Mouse (Mus musculus): Measurements from ENCODE around the gene Syf2. TPM values are rescaled to one million over a fixed set of nuclear protein-coding genes. Genes with fewer than 3 reads are reported as not detected.
A peak's percentile ranks its signal among the peaks of the same experiment; 100 is the strongest.

The Syf2 gene
- total RNA-seq, 2 experiments from 2014 or later: 48.7 TPM

DNA sequence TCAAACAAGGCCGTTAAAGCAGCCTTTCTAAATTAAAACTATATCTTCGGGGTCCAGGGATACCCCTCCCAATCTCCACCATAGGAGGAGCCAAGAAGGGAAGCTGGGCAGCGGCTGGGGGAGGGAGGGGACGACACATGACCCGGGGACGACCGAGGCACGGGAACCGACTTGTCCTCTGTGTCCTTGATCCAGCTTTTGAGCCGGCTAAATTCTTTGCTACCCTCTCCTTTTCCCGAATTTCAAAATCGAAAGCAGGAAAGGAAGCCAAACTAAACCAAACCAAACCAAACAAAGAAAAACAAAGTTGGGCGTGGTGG is 7.8 kb upstream of the Syf2 start:
- intact Hi-C loops (cut with DNase I): no loop called here

DNA sequence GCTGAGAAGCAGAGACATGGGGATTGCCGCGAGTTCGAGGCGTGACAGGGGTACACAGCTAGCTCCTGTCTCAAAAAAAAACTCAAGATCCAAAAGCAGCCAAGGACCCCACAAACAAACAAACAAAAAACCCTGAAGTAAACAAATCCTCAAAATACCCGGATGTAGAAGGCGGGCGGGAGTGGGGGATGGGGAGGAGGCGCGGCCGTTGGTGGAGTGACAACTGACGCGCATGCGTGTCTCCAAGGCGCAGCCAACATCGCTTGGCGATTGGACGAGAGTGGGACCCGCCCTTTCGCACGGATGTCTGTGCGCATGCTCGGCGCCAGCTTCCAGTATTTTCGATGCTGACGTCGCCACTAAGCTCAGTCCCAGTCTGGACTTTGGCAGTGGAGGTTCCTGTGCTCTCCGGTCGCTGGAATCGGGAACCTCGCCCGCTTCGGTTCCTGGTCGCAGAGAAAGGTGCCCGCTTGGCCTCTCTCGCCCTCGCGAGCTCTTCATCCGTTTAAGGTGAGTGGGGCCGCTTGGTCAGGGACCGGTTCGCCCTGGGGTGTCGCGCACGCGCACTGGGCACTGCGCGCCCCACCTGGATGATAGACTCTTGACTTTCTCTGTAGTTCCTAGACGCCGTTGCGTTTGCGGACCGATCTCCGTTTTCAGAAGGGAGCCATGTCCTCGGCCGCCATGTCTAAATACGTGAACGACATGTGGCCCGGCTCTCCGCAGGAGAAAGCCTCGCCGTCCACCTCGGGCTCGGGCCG is 7.3 kb upstream of the Syf2 start, which contains the start of gene Rsrp1:
Gene Rsrp1, plus strand, starts transcription at position 335 of the 761 bp plus-strand sequence.
- DNase-seq: peak; percentile 98 to 99
- intact Hi-C loops (cut with DNase I): no loop called here

More for the DNA sequence above, 7.8 kb upstream of the Syf2 start:
- peak; percentile 86 for DNase-seq

DNA sequence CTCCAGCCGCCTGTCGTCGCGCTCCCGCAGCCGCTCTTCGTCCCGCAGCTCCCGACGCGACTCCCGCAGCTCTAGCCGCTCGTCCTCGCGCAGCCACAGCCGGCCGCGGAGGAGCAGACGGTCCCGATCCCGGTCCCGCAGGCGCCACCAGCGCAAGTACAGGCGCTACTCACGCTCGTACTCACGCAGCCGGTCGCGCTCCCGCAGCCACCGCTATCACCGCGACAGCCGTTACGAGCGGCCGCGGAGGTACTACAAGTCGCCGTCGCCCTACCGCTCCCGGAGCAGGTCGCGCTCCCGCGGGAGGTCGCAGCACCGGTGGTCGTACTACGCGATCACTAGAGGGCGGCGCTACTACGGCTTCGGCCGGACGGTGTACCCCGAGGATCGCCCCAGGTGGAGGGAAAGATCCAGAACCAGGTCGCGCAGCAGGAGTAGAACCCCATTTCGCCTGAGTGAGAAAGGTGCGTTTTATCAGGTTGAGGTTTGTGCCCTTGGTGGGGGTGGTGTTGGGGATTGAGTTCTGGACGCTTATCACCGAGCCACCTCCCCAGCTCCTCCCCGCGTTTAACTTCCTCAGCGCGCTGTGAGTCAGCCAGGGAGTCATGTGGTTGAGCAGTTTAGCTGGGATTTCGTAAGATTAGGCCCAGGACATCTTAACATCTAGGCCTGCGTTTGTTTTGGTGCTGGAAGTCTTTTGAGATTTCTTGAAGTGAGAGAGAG is 6.5 kb upstream of the Syf2 start:
- peak; percentile 76 to 80 for DNase-seq
- intact Hi-C loops (cut with DNase I): no loop called here

DNA sequence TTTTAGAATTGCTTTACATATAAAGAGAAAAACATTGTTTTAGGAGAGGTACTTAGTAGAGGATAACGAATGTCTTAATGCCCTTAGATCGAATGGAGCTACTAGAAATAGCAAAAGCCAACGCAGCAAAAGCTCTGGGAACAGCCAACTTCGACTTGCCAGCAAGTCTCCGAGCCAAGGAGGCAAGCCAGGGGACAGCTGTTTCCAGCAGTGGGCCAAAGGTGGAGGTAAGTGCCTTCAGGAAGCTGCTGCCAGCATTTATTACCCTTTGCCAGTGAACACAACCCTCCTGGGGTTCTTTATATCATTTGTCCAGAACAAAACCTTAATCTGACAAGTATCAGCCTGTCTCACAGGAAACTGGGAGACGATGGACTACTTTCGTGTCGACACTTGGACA is 5.5 kb upstream of the Syf2 start:
- no peak for DNase-seq
- intact Hi-C loops (cut with DNase I): no loop called here

DNA sequence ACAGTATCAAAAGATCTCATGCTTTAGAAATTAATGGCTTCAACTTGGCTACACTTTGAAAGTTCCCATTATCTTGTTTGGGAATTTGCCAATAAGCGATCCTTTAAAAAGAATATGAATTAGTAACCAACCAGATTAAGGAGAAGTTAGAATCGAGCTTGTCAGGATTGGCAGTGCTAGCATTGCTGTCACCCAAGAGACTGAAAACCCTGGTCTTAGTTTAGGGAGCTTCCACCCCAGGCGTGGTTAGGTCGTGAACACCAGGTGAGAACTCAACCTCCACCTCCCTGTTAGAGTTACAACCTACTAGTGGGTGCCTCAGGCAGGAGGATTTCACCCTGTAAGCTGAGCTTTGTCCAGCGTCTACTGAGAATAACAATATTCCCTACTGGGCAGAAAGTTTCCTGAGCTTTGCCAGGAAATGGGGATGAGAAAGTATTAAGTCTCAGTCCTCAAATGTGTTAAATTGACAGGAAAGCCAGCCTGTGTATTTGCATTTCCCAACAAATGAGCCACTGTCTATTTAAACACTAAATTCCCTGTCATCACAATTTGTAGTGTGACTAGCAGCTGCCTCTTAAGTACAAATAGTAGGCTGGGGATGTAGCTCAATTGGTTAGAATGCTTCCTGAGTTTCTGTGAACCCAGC is 2.8 kb upstream of the Syf2 start:
- intact Hi-C loops (cut with DNase I): no loop called here
- no peak for DNase-seq

DNA sequence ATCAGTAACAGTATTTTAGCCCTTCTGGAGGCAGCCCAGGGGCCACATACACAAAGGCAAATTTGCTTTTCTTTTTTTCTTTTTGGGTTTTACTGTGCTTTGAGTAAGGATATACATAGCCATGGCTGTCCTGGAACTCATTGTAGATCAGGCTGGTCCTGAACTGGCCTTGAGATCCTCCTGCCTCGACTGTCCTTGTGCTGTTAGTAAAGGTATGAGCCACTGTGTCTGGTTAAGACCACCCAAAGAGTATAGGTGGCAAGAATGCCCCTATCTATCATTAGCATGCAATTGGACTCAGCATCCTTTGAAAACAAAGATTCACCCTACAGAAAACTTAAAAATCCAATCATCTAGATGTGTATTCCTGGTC is 2.2 kb upstream of the Syf2 start:
- intact Hi-C loops (cut with DNase I): no loop called here
- DNase-seq: no peak

DNA sequence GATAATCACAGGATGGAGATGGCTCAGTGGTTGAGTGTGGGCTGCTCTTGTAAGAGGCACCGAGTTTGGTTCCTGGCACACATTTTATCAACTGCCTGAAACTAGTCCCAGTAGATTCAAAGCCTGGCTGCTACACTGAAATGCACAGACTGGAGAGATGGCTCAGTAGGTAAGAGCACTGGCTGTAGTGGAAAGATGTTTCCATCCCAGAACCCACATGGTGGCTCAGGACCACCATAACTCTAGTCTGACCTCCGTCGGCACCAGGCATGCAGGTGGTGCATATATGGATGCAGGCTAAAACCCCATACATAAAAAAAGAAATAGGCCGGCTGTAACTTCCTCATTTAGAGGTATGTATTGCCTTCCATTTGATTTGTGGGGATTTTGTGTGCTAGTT is 1.2 kb upstream of the Syf2 start:
- DNase-seq: no peak
- intact Hi-C loops (cut with DNase I): no loop called here

DNA sequence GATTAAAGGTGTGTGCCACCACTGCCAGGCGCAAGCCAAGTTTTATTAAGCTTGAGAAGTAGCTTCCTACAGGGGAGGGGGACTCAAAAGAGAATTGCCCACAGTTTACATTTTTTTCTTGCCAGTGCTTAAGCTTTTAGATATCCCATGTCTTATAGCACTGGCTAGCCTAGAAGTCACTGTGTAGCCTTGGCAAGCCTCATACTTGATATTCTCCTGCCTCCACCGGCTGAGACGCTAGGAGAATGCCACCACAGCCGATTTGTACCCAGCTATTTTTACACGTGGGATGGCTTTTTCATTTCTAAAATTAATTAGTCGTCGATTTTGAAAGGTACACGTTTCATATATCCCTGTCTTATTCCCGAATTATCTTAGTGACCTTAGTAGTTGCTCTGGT is 508 bp upstream of the Syf2 start:
- intact Hi-C loops (cut with DNase I): no loop called here

DNA sequence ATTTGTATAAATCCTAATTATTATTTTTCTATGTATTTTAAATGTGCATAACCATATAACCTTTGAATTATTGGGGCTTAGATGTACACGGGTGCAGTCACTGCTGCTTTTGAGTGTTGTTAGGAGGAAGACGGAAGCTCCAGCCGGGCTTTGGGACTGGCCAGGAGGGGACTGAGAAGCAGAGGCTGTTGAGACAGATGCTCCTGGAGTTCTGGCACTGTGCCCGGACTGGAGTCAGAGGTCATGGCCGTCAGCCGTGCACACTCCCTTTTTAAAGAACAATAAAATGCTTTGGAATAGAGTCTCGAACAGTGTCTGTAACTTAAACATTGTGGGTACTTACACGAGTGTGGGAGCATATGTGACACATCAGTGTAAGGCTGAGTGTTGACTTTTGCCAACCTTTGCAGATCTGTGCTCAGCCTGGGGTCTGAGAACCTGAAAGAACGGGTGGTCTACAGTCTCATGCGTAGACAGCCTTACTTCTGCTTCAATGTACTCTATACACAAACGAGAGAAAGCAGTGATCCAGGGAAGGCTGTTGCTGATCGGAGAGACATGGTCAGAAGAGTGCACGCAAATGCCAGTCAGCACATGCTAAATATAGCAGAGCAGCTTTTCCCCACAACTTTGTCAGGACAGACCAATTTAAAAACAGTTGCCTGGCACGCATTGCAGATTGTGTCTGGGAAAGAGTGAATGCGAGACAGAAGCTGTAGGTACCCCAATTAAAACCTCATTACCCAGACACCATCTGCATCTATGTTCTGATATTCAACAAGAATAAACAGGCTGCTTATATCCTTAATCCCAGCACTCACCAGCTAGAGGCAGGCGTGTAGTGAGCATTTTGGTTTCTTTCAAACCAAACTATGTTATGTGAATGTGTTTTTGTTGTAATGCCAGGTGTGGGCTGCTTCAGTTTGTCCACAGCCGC is 6.8 kb downstream of the Syf2 start:
- intact Hi-C loops (cut with DNase I): loop anchor here (5.0 kb wide), 1 partner anchor 390 kb away; no protein-coding TSS in a partner anchor

More for the DNA sequence above, 508 bp upstream of the Syf2 start:
- DNase-seq: no peak

DNA sequence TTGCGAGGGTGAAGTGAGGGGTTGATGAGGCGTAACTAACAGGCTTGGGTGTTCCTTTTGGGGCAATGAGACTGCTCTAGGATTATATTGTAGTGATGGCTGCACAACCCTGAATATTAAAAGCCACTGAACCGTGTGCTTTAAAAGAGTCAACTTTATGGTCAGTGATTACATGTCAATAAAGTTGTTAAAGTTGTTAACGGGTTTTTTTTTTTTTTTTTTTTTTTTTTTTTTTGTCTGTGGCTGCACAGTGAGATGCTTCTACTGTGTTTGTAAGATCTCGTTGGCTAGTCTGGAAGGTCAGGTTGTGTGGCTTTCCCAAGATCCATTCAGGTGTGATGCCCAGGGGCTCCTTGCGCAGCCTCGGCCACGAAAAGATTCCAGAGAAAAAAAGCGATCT is 9.2 kb downstream of the Syf2 start:
- DNase-seq: no peak
- intact Hi-C loops (cut with DNase I): loop anchor here (5.0 kb wide), 1 partner anchor 387 kb away; no protein-coding TSS in a partner anchor

More for the DNA sequence above, 6.8 kb downstream of the Syf2 start:
- peak in 1 of 2 experiments; percentile 68 for DNase-seq

DNA sequence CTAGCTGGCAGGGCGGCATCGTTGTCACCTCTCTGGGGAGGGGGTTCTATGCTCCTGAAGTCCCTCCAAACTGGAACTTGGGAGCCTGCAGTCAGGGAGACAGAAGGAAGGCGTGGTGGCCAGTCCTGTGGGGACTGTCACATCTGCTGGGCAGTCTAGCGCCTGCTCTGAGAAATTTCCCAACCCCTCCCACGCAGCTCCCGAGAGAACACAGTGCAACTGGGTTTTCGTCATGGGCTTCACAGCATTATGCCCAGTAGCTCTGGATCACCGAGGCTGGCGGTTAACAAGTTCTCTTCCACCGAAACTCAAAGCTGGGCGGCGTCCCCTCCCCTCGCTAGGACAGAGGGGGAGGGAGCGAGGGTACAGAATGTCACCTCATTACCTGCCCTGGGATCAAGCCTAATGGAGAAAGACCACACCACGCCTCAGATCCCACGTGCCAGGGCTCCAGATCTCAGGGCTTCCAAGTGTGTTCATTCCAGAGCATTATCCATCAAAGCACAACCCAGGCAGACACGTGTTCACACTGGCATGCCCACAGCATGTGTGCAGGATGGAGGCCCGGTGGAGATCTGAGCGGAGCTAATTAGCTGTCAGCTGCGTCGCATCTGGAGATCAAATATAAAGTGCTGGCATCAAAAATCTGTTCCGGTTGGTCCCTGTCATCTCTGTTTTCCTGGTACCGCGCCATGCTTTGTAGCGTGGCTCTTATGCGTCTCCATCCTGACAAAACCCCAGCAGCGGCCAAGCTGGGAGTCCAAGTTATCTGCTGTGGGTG is 13.2 kb downstream of the Syf2 start:
- DNase-seq: no peak
- intact Hi-C loops (cut with DNase I): no loop called here

DNA sequence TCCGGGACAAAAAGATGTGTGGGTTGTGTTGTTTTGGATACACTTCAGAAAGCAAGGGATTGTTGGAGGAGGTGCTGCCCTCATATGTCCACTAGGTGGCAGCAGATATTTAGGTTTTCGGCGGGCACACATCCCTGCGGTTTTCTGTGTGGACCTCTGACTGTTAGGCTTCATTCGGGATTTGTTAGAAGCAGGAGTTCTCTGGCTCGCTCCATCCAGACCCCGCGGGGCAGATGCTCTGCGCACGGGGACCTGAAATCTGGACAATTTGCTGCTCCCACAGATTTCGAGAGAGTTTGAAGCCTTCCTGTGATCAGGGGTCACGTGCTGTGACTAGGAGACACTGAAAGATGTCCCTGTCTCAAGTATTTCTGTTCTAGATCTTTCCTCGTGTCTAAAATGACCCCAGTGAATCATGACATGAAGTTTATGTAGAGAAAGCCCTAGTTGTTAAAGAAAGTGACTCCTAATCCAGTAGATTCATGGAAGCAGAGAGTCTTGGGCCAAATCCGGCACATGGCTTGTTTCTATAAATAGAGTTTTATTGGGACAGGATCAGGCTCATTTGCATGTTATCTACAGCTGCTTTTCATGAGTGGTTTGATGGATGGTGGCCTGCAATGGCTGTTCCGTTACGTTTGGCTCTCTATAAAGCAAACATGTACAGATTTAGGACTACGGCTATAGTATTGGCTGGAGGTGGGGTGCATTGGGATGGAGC is 15.5 kb downstream of the Syf2 start:
- intact Hi-C loops (cut with DNase I): loop anchor here (1.0 to 5.0 kb wide), 4 partner anchors 121 to 371 kb away; no protein-coding TSS in a partner anchor
- peak; percentile 79 to 87 for DNase-seq

DNA sequence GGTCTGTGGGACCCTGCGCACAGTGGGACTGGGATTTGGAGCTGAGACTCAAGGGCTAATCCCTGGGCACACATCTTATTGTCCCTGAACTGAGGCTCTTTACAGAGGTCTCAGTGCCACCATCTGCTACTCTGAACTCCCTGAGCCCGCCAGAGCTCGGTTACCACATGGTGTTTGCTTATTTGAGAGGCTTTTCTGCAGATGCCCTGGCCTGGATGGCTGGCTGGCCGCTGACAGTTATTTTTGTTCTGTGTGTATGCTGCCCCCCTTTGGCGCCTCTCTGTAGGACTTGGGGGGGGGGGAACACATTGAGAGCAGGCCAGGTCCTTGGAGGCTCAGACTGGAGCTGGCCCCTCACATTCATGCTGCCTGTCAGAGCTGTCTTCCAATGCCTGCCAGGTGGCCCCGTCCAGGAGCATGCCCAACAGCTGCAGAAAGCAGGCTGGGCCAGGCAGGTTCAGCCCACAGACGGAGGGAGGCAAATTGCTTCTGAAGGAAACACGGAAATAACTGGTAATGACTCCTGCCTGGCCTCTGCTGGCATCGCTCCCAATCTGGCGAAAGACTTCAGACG is 19.9 kb downstream of the Syf2 start:
- peak in 1 of 2 experiments; percentile 58 for DNase-seq
- intact Hi-C loops (cut with DNase I): no loop called here

DNA sequence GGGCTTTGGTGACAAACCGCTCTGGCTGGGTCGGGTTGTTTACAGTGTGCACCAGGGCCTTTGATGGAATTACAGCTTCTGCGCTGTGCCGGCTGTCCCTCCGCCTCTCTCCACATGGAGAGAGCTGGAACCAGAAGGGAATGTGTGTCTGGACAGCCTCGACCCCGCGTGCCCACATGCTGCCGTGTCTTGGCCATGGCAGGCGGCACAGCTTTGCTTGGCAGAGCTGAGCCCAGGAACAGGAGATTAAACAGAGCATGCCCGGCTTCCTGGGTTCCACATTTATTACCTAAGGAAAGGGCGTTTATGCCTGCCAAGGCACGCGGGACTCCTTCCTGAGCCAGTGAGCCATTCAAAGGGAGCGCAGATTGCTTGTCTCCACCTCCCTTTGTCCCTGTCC is 23.8 kb downstream of the Syf2 start:
- intact Hi-C loops (cut with DNase I): no loop called here
- DNase-seq: peak; percentile 19 to 30

DNA sequence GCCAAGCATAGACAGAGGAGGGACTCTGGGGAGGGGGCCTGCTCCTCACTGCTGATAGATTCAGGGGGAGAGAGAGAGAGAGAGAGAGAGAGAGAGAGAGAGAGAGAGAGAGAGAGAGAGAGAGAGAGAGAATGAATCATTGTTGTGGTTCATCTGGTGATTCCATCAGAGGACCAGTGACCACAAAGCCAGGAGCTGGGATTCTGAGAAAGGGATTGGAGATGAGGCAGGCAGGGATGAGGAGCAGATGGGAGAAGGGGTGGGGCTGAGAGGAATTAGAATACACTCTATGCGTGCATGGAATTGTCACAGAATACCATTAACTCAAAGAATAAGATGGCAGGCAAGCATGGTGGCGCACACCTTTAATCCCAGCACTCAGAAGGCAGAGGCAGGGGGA is 24.5 kb downstream of the Syf2 start:
- no peak for DNase-seq
- intact Hi-C loops (cut with DNase I): no loop called here

DNA sequence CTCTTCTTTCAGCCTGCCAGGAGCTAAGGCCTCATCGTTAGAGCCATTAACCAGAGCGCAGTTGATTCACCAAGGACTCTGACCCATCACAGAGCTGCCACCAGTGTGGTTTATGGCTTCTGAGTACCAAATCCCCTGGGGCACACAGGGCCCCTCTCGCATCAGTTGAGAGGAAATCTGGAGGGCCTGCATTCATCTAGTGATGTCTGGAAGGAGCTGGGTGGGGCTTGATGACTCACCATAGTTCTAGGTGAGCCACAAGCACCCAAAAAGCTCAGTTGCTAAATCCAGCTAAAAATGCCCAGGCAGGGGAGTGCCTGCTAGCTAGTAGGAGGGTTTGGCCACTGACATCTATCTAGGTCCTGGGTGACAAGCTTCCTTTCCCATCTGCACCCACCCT is 25.1 kb downstream of the Syf2 start:
- no peak for DNase-seq
- intact Hi-C loops (cut with DNase I): no loop called here

DNA sequence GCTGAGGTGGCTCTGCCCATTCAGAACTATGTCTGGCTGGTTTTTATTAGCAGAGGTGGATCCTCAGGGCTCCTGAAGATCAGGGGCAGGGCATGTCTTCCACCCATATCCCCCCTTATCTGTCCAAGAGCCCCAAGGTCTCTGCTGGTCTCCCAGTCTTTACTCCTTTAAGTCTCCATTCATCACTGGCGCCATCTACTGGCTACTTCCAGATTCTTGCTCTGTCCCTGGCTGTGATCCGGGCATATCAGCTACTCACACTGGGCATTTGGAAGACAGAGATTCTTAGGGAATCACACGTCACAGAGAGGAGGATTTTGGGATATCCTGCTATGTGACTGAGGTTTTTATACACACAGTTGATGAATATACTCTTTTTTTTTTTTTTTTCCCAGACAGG is 25.6 kb downstream of the Syf2 start:
- intact Hi-C loops (cut with DNase I): no loop called here
- DNase-seq: peak; percentile 74 to 89

DNA sequence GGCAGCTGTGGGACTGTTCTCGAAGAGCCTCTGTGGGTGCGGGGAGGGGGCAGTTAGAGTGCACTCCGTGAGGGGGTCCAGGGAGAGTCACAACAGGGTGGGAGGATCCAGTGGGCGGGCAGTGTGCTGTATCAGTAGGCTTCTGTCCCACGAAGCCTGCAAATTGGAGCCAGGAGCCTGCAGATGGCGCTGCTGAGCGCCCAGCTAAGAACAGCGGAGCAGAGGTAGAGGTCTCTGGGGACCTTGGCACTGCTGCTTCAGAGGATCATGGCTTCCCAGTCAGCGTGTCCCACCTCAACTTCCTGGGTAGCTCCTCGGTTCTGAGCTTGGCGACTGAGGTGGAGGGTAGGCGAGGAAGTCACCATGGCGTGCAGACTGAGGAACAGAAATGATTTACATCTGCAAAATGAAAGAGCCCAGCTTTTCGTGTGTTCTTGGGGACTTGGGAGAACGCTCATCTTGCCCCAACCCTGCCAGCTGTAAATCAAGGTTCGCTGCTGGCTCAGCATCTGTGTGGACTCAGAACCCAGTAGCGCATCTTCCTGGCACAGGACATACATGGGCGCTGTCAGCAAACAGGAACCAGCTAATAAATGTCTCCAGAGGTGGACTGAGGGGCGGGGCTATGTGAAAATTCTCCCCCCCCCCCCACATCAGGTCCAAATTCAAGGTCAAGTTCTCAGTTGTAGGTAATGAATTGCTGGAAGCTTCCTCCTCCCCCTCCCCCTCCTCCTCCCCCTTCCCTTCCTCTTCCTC is 32.5 kb downstream of the Syf2 start:
- intact Hi-C loops (cut with DNase I): no loop called here
- peak; percentile 17 to 50 for DNase-seq

All from heart, postnatal 10 days (tissue).